Mouse (Mus musculus): Measurements from ENCODE around the gene Clasrp. TPM values are rescaled to one million over a fixed set of nuclear protein-coding genes. Genes with fewer than 3 reads are reported as not detected.

Gene Clasrp
- total RNA-seq (2015; ENCODE audit: low replicate concordance) (0.96 and 2.3 TPM in 2 replicates), total RNA-seq (2017; ENCODE audit: low replicate concordance) (14.9 and 21.9 TPM in 2 replicates)

DNA sequence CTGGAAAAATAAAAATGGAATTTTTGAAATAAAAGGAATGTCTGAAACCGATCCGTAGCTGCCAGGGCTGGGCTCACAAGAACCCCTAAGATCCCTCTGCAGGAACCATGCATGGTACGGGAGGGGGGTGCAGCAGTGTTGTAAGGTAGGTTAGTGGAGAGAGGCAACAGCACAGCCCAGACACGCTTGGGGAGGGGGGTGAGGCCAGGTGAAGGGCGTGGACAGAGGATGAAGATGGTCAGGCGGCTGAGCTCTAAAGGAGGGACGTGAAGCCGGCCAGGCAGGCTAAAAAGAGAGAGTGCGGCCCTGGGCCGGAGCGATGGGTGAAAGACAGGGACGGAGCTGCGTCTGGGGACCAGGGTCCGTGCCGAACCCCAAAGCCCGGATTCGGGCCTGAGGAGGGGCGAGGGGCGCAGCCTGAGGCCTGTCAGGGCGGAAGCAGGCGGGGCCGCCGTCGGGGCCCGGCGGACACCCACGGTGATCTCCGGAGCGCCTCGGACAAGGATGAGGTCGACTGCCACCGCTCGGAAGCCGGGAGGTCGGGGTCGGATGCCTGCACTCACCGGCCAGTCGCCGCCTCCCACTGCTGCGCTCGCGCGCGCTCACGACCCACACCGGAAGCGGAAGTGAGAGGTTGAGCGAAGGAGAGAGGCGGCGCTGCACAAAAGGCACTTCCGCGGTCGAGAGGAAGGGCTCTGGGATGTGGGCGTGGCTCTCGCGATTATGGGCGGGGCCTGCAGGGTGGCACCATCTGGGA lies at the start of gene Clasrp:
Gene Clasrp, minus strand, starts transcription at position 638 of the 757 bp plus-strand sequence.
- ATAC-seq (replicated peaks; ENCODE audit: low FRiP score, poor library complexity, severe bottlenecking) = peak; percentile 98

DNA sequence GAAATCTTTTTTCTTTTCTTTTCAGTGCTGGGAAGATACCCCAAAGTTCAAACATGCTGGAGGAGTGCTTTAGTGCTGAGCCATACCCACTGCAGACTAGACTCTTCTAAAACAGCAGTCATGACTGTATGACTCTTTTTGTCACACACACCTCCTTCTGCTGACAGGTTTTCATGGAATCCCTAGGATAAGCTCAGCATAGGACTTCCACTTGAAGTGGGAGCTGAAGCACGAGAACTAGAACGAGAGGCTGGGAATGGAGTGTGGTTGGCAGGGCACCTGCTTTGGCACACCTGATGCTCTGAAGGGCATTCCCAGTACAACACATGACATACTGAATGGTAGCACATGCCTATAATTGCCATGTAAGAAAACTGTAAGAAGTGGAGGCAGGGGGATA lies 48.3 kb upstream of the Clasrp start:
- no peak for ATAC-seq (replicated peaks; ENCODE audit: low FRiP score, poor library complexity, severe bottlenecking)

DNA sequence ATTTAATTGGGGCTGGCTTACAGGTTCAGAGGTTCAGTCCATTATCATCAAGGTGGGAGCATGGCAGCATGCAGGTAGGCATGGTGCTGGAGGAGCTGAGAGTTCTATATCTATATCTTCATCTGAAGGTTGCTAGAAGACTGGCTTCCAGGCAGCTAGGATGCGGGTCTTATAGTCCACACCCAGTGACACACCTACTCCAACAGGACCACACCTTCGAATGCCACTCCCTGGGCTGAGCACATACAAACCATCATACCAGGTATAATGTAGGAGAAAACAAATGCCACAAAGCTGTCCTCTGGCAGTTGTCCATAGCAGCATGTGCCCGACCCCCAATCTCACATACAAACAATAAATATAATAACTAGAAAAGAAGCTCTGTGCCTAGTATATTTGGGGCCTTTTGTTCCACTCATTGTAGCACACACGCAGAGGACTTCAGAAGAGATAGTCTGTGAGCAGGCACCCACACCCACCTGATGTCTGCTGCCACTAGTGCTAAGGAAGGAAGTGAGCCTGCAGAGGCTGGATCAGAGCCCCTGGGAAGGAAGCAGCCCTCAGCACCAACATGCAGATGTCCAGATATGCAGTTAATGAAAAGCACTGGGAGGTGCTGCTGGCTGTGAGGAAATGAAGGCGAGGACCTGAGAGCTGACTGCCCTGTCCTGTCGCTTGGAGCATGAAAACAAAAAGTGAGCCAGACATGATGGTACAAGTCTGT lies 46.9 kb upstream of the Clasrp start:
- ATAC-seq (replicated peaks; ENCODE audit: low FRiP score, poor library complexity, severe bottlenecking) = no peak

DNA sequence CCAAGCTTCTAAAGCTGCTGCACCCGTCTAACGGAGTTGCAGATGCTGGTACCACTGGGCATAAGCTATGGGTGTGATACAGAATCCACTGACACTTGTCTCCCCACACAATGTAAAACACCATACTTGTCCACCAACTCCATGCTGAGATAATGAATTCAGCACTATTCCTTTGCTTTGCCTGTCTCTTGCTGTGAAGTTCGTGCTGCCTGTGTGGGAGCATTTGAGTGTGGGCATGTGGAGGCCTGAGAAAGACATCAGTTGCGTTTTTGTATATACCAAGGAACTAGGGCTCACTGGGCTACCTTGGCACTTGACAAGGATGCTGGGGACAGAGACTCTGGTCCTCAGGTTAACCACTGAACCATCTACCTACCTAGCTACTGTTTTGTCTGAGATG lies 36.9 kb upstream of the Clasrp start:
- no peak for ATAC-seq (replicated peaks; ENCODE audit: low FRiP score, poor library complexity, severe bottlenecking)

DNA sequence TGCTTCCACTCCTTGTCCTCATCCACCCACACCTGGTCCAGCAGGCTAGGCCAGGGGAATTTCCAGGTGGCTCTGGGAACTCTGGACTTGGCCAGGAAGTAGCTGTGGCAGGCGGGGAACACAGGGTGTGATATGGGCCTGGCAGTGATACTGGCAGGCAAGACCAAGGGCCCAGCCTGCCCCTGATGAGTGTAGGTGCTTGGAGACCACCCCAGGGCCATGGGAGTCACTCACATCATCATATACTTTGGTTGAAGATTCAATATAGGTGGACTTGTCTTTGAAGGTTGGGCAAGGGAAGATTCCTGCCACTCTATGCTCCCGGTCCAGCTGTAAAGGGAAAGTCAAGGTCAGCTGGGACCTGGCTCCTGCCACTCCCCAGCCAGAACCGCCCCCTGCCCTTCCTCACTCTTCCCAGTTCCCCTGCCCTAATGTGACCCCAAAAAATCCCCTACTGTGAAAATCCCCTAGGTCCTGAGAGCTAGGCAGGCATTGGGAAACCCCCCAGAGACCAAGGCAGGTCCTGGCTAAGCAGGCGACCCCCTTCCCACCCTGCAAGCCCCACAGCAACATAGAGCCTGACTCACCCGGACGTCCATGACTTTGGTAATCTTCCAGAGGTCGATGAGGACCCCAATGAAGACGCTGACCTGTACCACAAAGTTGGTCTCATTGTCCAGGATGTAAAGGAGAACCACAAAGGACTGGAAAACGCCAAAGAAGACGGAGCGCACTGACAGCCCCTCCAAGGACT lies 31.0 kb upstream of the Clasrp start:
- no peak for ATAC-seq (replicated peaks; ENCODE audit: low FRiP score, poor library complexity, severe bottlenecking)

DNA sequence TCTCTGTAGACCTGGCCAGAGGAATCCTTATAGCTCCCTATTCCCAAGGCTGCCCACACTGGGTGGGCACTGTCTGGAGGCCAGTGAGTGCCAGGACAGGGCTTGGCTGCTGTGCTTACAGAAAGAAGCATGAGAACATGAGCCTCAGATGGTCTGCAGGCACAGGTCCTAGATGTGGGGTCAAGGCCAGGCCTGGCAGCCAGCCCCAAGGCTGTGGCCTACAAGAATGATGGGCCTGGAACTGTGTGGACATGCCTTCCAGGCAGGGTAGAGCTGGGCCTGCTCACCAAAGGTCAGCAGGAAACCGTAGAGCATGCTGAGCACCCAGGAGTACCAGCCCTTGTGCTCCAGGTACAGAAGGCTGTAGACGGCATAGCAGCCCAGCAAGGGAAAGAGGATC lies 30.3 kb upstream of the Clasrp start:
- ATAC-seq (replicated peaks; ENCODE audit: low FRiP score, poor library complexity, severe bottlenecking) = no peak

DNA sequence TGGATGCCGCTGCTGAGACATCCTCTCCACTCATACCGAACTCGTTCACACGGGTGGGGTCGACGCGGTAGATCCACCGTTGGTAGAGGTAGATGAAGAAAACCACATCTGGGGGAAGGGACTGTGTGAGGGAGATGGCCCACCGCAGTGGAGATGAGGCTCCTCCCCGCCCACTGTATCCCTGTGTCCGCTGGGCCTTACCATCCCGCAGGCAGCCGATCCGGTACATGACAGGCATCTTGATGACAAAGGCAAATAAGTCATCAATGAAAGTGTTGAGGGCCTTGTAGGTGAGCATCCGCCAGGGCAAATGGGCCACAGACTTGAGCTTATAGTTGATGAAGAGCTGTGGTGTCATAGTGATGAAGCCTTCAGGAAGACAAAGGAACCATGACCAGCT lies 29.6 kb upstream of the Clasrp start:
- no peak for ATAC-seq (replicated peaks; ENCODE audit: low FRiP score, poor library complexity, severe bottlenecking)

DNA sequence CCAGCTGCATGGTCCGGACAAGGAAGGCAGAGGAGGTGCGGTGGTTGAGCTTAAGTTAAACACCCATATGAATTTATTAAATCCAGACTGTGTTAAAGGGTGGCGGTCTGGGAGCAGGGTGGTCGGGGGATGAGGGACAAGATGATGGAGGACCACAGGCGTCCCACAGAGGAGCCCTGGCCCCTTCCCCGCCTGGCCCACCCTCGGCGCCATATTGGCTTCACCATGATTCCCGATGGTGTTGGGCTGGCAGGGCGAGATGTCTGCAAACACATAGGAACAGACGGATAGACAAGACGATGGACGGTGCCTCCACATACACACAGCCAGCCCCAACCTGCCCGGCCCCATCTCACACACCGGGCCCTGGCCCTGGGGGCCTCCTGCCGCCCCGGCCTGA lies 28.9 kb upstream of the Clasrp start:
- no peak for ATAC-seq (replicated peaks; ENCODE audit: low FRiP score, poor library complexity, severe bottlenecking)

DNA sequence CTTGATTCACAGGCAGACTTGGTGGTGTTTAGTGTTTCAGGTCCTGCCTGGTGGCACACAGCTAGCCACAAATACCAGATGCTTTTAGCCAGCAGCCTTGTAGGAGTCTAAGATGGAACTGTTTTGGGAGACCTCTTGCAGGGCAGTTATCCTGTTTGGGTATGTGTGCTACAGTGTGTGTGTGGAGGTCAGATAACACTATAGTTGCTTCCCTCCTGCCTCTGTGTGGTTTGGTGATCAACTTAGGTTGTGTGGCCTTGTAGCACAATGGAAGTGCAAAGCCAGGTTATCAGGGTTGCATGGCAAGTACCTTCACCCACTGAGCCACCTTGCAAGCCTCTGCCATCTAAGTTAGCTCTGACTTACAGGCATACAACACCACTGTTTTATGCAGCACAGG lies 28.4 kb upstream of the Clasrp start:
- peak; percentile 37; the same call in 1 of the 2 replicates for ATAC-seq (replicated peaks; ENCODE audit: low FRiP score, poor library complexity, severe bottlenecking)

DNA sequence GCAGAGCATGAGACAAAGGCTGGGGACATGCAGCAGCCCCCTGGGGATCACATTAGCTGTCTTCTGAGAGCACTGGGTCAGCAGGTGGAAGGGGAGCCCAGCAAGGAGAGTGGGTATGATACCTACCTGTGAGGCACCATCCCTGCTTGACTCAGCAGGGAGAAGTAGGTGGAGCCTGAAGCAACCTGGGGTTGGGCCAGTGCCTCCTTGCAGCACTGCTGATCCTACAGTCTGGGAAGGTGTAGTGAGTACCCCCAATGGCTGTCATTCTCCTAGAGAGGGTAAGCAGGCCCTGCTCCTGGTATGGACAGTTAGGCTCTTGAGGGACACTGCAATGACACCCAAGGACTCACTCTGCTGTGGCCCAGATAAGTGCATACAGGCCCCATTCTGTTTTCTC lies 28.0 kb upstream of the Clasrp start:
- ATAC-seq (replicated peaks; ENCODE audit: low FRiP score, poor library complexity, severe bottlenecking) = peak; percentile 51

DNA sequence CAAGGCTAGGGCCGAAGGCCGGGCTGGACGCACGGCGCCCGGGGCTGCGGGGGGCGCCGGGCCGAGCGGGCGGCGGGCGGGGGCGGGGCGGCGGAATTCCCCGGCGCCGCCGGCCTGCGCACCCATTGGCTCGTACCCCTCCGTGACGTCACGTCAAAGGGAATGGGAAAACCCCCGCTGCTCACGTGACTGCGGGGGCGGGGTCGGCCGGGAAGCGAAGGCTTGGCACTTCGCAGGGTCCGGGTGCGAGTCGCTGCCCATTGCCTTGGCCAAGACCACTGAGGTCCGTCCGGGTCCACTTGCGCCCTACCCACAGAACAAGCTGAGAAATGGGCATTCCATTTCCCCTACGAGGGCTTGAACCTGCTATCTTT lies 25.1 kb upstream of the Clasrp start, which contains the start of gene Relb:
Gene Relb, minus strand, starts transcription at position 78 of the 374 bp plus-strand sequence.
- ATAC-seq (replicated peaks; ENCODE audit: low FRiP score, poor library complexity, severe bottlenecking) = peak; percentile 61

DNA sequence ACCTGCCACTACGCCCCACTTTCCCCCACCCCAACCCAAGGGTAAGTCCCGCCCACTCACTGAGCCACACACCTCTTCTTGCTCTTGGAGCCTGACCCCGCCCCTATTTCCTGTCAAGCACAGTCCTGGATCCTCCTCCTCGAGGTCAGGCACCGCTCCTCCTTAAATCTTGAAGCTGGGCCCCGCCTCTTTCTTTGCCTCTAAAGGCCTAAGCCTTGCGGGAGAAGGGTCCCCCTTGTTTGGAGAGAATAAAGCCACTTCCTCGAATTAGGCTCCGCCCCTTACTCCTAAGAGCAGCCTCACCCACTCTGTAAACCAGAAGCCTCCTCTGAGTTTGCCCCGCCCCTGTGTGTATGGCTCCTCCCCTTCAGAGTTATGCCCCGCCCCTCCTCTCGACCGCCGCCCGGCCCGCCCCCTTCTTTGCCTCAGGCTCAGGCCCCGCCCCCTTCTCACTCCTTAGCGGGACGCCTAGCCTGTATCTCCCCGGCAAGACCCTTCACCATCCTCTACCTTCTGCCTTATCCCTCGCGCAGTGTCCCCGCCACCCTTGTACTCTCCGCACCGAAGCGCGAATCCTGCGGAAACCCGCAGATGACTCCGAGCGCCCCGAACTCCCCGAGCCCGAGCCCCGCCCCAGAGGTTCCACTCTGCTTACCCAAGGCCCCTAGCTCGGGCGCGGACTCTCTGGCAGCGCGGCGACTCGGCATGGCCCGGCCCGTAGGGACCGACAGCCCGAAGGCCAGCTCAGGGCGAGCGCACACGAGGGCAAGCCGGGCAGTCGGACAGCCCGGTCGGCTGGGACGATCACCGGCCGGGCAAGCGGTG lies 24.5 kb upstream of the Clasrp start:
- peak; percentile 66 for ATAC-seq (replicated peaks; ENCODE audit: low FRiP score, poor library complexity, severe bottlenecking)

DNA sequence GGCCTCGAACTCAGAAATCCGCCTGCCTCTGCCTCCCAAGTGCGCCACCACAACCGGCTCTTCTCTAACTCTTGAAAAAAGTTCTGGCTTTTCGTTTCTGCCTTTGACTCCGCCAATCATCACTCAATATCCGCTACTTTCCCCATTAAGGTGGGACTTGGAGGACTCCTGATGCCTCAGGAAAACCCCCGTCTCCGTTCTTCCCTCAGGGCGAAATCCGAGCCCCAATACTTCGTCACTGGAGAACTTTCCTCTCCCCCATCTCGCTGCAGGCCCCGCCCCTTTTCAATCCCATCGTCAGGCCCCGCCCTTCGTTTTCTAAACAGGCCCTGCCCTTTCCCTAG lies 23.9 kb upstream of the Clasrp start:
- ATAC-seq (replicated peaks; ENCODE audit: low FRiP score, poor library complexity, severe bottlenecking) = no peak

DNA sequence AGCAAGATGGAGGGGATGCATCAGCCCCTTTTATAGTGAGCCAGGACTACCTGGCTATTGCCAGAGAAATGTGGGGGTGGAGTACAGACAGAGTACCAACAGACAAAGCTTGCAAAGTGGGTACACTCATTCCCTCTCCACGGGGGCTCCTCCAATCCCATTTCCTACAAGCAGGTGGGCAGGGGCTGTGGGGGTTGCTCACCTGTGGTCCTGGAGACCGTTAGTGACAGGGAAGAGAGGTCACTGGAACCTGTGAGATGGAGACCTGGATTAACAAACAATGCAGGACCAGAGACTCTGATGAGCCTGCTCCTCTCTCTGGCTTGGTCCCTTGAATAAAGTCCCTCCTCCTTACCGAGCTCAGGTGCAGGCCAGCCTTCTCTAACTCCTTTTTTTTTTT lies 23.4 kb upstream of the Clasrp start:
- ATAC-seq (replicated peaks; ENCODE audit: low FRiP score, poor library complexity, severe bottlenecking) = no peak

DNA sequence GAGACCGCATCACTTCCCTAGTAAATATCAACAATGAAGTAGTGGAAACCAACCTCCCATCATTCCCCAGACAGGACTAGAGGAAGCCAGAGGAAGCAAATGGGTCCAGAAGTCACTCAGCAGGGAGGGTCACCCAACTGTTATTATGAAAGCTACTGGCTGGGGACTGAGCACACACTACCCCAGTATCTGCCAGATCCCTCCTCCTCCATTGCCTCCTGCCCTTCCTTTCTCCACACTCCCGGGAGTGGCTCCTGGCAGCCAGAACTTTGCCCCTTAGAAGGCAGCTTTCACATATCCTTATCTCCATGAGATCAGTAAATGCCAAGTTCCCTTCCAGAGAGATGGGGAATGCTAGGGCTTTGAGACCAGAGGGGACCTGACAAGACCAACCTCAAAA lies 19.1 kb upstream of the Clasrp start:
- no peak for ATAC-seq (replicated peaks; ENCODE audit: low FRiP score, poor library complexity, severe bottlenecking)

DNA sequence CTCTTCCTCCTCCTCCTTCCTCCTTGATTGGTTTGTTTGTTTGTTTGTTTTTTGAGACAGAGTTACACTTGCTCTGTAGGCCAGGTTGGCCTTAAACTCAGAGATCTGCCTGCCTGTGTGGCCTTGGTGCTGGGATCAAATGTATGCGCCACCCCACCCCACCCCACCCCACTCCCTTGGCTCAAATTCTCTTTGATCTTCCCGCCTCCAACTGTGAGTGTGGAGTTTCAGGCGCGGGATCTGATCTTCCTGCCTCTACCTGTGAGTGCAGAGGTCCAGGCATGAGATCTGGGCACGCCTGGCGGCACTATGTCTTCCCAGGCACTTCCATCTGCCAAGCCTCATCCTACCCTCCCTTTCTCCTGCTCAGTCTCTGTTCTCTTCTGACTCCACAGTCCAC lies 18.0 kb upstream of the Clasrp start:
- no peak for ATAC-seq (replicated peaks; ENCODE audit: low FRiP score, poor library complexity, severe bottlenecking)

DNA sequence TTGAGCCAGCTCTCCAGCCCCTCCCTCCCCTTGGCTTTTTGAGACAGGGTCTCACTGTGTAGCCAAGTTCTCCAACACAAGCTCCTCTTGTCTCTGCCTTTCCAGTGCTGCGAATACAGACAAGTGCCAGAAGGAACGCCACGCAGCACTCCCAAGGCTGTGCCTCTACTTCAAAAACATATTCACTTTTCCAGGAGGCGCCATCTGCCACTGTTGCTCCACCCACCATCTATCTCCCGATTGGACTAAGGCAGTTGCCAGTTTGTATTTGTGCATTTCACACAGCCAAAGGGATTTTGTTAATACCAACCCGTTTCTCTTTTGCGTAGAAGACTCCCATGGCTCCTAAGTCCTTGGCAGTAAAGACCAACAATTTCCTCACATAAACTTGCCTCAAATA lies 16.5 kb upstream of the Clasrp start:
- ATAC-seq (replicated peaks; ENCODE audit: low FRiP score, poor library complexity, severe bottlenecking) = no peak

DNA sequence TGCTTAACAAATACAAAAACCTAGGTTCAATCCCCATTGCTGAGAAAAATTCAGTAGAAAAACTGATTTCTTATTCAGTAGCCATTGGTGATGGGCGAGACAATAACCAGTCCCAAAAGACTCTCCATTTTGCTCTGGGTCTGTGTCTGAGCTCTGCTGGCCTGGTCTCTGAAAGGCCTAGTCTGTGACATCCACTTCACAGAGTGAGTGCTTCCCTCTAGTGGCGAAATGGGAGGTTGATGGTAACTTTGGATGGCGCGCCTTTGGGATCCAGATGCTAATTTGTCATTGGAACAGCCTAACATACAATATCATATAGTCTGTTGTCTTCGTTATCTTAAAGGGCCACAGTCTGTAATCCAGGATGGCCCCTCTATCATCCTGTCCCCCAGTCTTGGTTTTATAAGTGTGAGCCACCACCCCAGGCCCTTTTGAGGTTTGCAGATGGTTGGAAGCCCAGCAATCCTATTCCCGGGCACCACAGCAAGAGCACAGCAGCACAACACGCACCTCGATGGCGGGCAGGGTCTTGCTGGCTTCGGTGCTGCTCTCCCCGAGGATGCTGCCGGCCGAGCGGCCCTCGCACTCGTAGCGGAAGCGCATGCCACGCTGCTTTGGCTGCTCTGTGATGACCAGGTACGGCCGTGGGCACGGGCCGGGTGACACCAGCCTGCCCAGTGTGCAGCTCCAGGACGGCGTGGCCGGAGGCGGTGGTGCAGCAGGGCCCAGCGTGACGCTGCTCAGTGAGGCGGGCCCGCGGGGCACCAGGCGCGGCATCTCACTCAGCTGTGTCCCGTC lies 14.9 kb upstream of the Clasrp start:
- peak; percentile 81 for ATAC-seq (replicated peaks; ENCODE audit: low FRiP score, poor library complexity, severe bottlenecking)

DNA sequence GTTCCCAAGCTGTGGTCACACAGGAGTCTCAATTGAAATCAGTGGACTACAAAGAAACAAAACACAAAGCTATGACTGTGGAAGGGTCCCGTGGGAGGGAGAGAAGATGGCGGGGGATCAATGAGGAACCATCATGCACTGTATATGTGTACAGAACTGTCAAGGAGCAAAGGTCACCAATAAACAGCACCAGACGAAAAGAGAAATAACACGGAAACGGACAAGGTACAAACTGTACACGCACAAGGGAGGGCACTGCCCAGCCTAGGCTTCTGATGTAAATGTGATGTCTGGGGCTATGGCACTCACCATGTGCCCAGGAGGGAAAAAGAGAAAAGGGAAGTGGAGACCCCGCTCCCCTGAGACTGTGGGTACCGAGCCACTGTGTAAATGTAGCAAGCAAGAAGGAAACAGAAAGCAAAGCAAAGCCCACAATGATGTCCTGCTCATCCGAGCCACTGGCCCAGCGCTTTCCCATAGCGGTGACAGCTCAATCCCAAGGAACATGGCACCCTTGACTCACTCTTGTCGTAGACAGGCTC lies 10.8 kb upstream of the Clasrp start:
- ATAC-seq (replicated peaks; ENCODE audit: low FRiP score, poor library complexity, severe bottlenecking) = no peak

Measured in erythroblast, adult 5-6 weeks (primary cell).